Mouse (Mus musculus) bone marrow macrophage, adult 2 months (primary cell): ENCODE results near the gene Babam2. TPM values are rescaled to one million over a fixed set of nuclear protein-coding genes. Genes with fewer than 3 reads are reported as not detected.

Experiments
- H3K27ac ChIP-seq: 2 replicates; pipeline ENCODE4 v1.5.1; 2012; ENCODE audit warnings: low read depth, low read length; ENCODE audit not compliant: insufficient read depth
- H3K4me1 ChIP-seq: 2 replicates; pipeline ENCODE4 v1.6.1; 2012; ENCODE audit warnings: low read length; ENCODE audit not compliant: control insufficient read depth, insufficient read depth
- H3K4me3 ChIP-seq: 2 replicates; pipeline ENCODE4 v1.5.1; 2012; ENCODE audit warnings: mild to moderate bottlenecking, low read length, moderate library complexity; ENCODE audit not compliant: insufficient read depth
- CTCF ChIP-seq: IDR thresholded peaks from 2 replicates; pipeline ENCODE4 v1.5.1; 2012; ENCODE audit warnings: low read depth, mild to moderate bottlenecking, low read length, moderate library complexity
- POLR2A ChIP-seq: IDR thresholded peaks from 2 replicates; pipeline ENCODE4 v1.6.1; 2012; ENCODE audit warnings: mild to moderate bottlenecking, low read depth, low read length, borderline replicate concordance
- polyA plus RNA-seq: library from polyadenylated mRNA; stranded (reverse); fragments of >200 nt; gene quantifications from 2 replicates; pipeline ENCODE4 v1.2.4, GENCODE M21; 2012; ENCODE audit not compliant: missing spikeins, insufficient read depth, insufficient read length

Gene Babam2
- 64.1 and 69.4 TPM in 2 replicates for polyA plus RNA-seq

GRCm38 (mm10) chr5:31697644-31698296, at the start of gene Babam2:
Gene Babam2 (plus strand): TSS chr5:31697684.
- Histone ChIP-seq H3K4me1 (peaks cover 3% of the 10 kb centered on the region), H3K4me3 (peak within 1 kb of the TSS; percentile 71), H3K27ac (peak within 1 kb of the TSS; percentile 92)
- TF ChIP-seq CTCF, result no peak
- TF ChIP-seq POLR2A, result no peak

GRCm38 (mm10) chr5:31650518-31651288, 46.8 kb upstream of the Babam2 start:
- Histone ChIP-seq H3K27ac (no peak overlapping the region), H3K4me1 (peaks cover 26% of the 10 kb centered on the region), H3K4me3 (no peak overlapping the region)
- TF ChIP-seq POLR2A (no peak), CTCF (no peak)

- TF ChIP-seq POLR2A, result no peak
- no peak for TF ChIP-seq CTCF
These were observed 41.7 kb upstream of the Babam2 start for GRCm38 (mm10) chr5:31655688-31656190.

GRCm38 (mm10) chr5:31666176-31666575, 31.3 kb upstream of the Babam2 start:
- peaks cover 5% of the 10 kb centered on the region for H3K4me1 ChIP-seq
- no peak overlapping the region for H3K4me3 ChIP-seq
- no peak overlapping the region for H3K27ac ChIP-seq
- TF ChIP-seq CTCF, result no peak
- no peak for TF ChIP-seq POLR2A

More at GRCm38 (mm10) chr5:31655688-31656190, 41.7 kb upstream of the Babam2 start:
- H3K4me3 ChIP-seq, result no peak overlapping the region
- H3K27ac ChIP-seq, result no peak overlapping the region
- H3K4me1 ChIP-seq, result peaks cover 5% of the 10 kb centered on the region

GRCm38 (mm10) chr5:31668325-31668968, 29.0 kb upstream of the Babam2 start:
- peaks cover 6% of the 10 kb centered on the region for H3K4me1 ChIP-seq
- TF ChIP-seq CTCF (no peak), POLR2A (no peak)
- H3K27ac ChIP-seq, result no peak overlapping the region
- H3K4me3 ChIP-seq, result no peak overlapping the region

- H3K27ac ChIP-seq, result no peak overlapping the region
- no peak overlapping the region for H3K4me3 ChIP-seq
- peaks cover 6% of the 10 kb centered on the region for H3K4me1 ChIP-seq
- TF ChIP-seq POLR2A, result no peak
- TF ChIP-seq CTCF, result no peak
These were observed 27.5 kb upstream of the Babam2 start for GRCm38 (mm10) chr5:31669984-31670383.

GRCm38 (mm10) chr5:31671137-31671536, 26.3 kb upstream of the Babam2 start:
- Histone ChIP-seq H3K4me3 (no peak overlapping the region), H3K4me1 (peaks cover 6% of the 10 kb centered on the region)
- TF ChIP-seq POLR2A (no peak), CTCF (no peak)

GRCm38 (mm10) chr5:31673431-31673830, 24.1 kb upstream of the Babam2 start:
- Histone ChIP-seq H3K27ac (no peak overlapping the region), H3K4me3 (no peak overlapping the region), H3K4me1 (peaks cover 6% of the 10 kb centered on the region)
- TF ChIP-seq POLR2A (no peak), CTCF (no peak)

More at GRCm38 (mm10) chr5:31671137-31671536, 26.3 kb upstream of the Babam2 start:
- H3K27ac ChIP-seq, result 0 out of 2 replicates have a peak overlapping the region, but pooled peaks have one; percentile 16

- H3K4me1 ChIP-seq, result no peaks in the 10 kb centered on the region
- TF ChIP-seq CTCF (no peak), POLR2A (no peak)
- no peak overlapping the region for H3K4me3 ChIP-seq
- H3K27ac ChIP-seq, result no peak overlapping the region
These were observed 19.5 kb upstream of the Babam2 start for GRCm38 (mm10) chr5:31678000-31678399.
